Mouse (Mus musculus) embryonic facial prominence, embryonic 14.5 days (tissue): ENCODE measurements around the gene Krtap5-4. TPM values are rescaled to one million over a fixed set of nuclear protein-coding genes. Genes with fewer than 3 reads are reported as not detected.
A peak's percentile ranks its signal among the peaks of the same experiment; 100 is the strongest.
"Not testable (repeated sequence)": the region's sequence is repeated elsewhere in the genome, so short reads cannot be mapped to it uniquely, and the experiment has no call there.

Experiments used
- ATAC-seq: fragments of 200-750 bp; cut with Nextera tagmentation; 2 replicates; pipeline ENCODE4 v1.8.0; 2017; ENCODE audit warnings: low read depth, moderate number of reproducible peaks, moderate TSS enrichment
- DNase-seq: peaks from one replicate; pipeline ENCODE4 v3.0.0-alpha.2; 2015; ENCODE audit warnings: low spot score
- H3K27ac ChIP-seq: fragments of 300-500 bp; sonication (generic); replicated peaks from 2 replicates; pipeline ENCODE4 v1.5.1; 2014; ENCODE audit warnings: low read depth, mild to moderate bottlenecking, low read length, moderate library complexity
- H3K27me3 ChIP-seq: fragments of 300-500 bp; sonication (generic); replicated peaks from 2 replicates; pipeline ENCODE4 v1.6.1; 2014; ENCODE audit warnings: low read length; ENCODE audit not compliant: control insufficient read depth, insufficient read depth
- H3K36me3 ChIP-seq: fragments of 300-500 bp; sonication (generic); 2 replicates; pipeline ENCODE4 v1.6.1; 2014; ENCODE audit warnings: low read length, mixed read lengths; ENCODE audit not compliant: control insufficient read depth, insufficient read depth
- H3K4me1 ChIP-seq: fragments of 300-500 bp; sonication (generic); 2 replicates; pipeline ENCODE4 v1.6.1; 2014; ENCODE audit warnings: antibody characterized with exemption, low read length; ENCODE audit not compliant: control insufficient read depth, insufficient read depth
- H3K4me2 ChIP-seq: fragments of 300-500 bp; sonication (generic); 2 replicates; pipeline ENCODE4 v1.6.1; 2014; ENCODE audit warnings: low read depth, mild to moderate bottlenecking, low read length, moderate library complexity, mixed read lengths
- H3K4me3 ChIP-seq: fragments of 300-500 bp; sonication (generic); 2 replicates; pipeline ENCODE4 v1.5.1; 2014; ENCODE audit warnings: low read depth, mild to moderate bottlenecking, low read length
- H3K9ac ChIP-seq: fragments of 300-500 bp; sonication (generic); 2 replicates; pipeline ENCODE4 v1.6.1; 2014; ENCODE audit warnings: low read depth, mild to moderate bottlenecking, low read length, moderate library complexity, mixed read lengths
- H3K9me3 ChIP-seq: fragments of 300-500 bp; sonication (generic); 2 replicates; pipeline ENCODE4 v1.6.1; 2016; ENCODE audit warnings: low read length; ENCODE audit not compliant: control insufficient read depth
- WGBS: fragments of 180-500 bp; shearing (Covaris S2); extraction: QIAGEN DNeasy Blood & Tissue Kit; methylation state at CpG from one replicate; pipeline ENCODE4 v1.1.7; 2014; 5-methylcytosine and 5-hydroxymethylcytosine counted together
- polyA plus RNA-seq: library from polyadenylated mRNA; unstranded; fragments of >200 nt; fragmentation: Nextera tagmentation; extraction: Ambion mirVana; gene quantifications from 2 replicates; pipeline ENCODE4 v1.2.1, GENCODE M21; 2014

Krtap5-4 gene
- polyA plus RNA-seq: not detected in 2 replicates

GRCm38 (mm10) chr7:142303249-142303648 is at the start of gene Krtap5-4:
Gene Krtap5-4, plus strand, starts transcription at chr7:142303549.
- Histone ChIP-seq H3K27me3 (no peaks in the 10 kb centered on the region), H3K9me3 (no peaks in the 10 kb centered on the region), H3K4me1 (no peaks in the 10 kb centered on the region), H3K27ac (no peak within 1 kb of the TSS), H3K4me3 (no peak within 1 kb of the TSS), H3K4me2 (no peak within 1 kb of the TSS), H3K9ac (no peak within 1 kb of the TSS), H3K36me3 (no peaks in the 10 kb centered on the region)
- ATAC-seq (no peak), DNase-seq (no peak)
- WGBS: 61% methylated on average over 3 of the region's 3 CpGs

- H3K4me3 ChIP-seq: no peak overlapping the region
- H3K27me3 ChIP-seq: no peaks in the 10 kb centered on the region
- H3K36me3 ChIP-seq: no peaks in the 10 kb centered on the region
- no peak overlapping the region for H3K9ac ChIP-seq
- no peak overlapping the region for H3K27ac ChIP-seq
- WGBS: 0% methylated on average over 2 of the region's 2 CpGs
- H3K4me2 ChIP-seq: no peak overlapping the region
- DNase-seq (peak; percentile 29), ATAC-seq (no peak)
- no peaks in the 10 kb centered on the region for H3K9me3 ChIP-seq
- no peaks in the 10 kb centered on the region for H3K4me1 ChIP-seq
Observed at GRCm38 (mm10) chr7:142255517-142255916, 47.8 kb upstream of the Krtap5-4 start.

GRCm38 (mm10) chr7:142258254-142258653 is 45.1 kb upstream of the Krtap5-4 start, which contains the start of gene Gm2431:
Gene Gm2431, minus strand, starts transcription at chr7:142258354.
- H3K27me3 ChIP-seq, H3K9me3 ChIP-seq, H3K4me2 ChIP-seq, H3K4me3 ChIP-seq, H3K27ac ChIP-seq, DNase-seq, H3K9ac ChIP-seq, H3K4me1 ChIP-seq, H3K36me3 ChIP-seq, ATAC-seq: not testable (repeated sequence)
- WGBS: 69% methylated on average over 1 of the region's 1 CpGs

- not testable (repeated sequence) for H3K4me2 ChIP-seq, DNase-seq, H3K36me3 ChIP-seq, H3K4me1 ChIP-seq, ATAC-seq, H3K27me3 ChIP-seq, H3K9me3 ChIP-seq, H3K9ac ChIP-seq, H3K4me3 ChIP-seq, H3K27ac ChIP-seq
Observed at GRCm38 (mm10) chr7:142274263-142274662, 29.1 kb upstream of the Krtap5-4 start, which contains the start of gene Gm4559. Gene Gm4559, minus strand, starts transcription at chr7:142274363.

- not testable (repeated sequence) for H3K27ac ChIP-seq, H3K27me3 ChIP-seq, H3K4me2 ChIP-seq, H3K9ac ChIP-seq, H3K36me3 ChIP-seq, H3K9me3 ChIP-seq, H3K4me3 ChIP-seq, H3K4me1 ChIP-seq
- WGBS: 3% methylated on average over 3 of the region's 3 CpGs
- ATAC-seq (peak; percentile 75; the same call in 1 of the 2 replicates), DNase-seq (peak; percentile 72)
Observed at GRCm38 (mm10) chr7:142278183-142278582, 25.2 kb upstream of the Krtap5-4 start.

GRCm38 (mm10) chr7:142279291-142279690 is 24.1 kb upstream of the Krtap5-4 start:
- H3K4me1 ChIP-seq, DNase-seq, H3K9me3 ChIP-seq, ATAC-seq, H3K4me3 ChIP-seq, H3K4me2 ChIP-seq, H3K27ac ChIP-seq, H3K9ac ChIP-seq, H3K27me3 ChIP-seq, H3K36me3 ChIP-seq: not testable (repeated sequence)
- WGBS: 62% methylated on average over 1 of the region's 1 CpGs

- ATAC-seq, DNase-seq, H3K27ac ChIP-seq, H3K4me3 ChIP-seq, H3K9ac ChIP-seq, H3K4me1 ChIP-seq, H3K36me3 ChIP-seq, H3K27me3 ChIP-seq, H3K9me3 ChIP-seq, H3K4me2 ChIP-seq: not testable (repeated sequence)
- 52% methylated on average over 2 of the region's 2 CpGs for WGBS
Observed at GRCm38 (mm10) chr7:142282847-142283246, 20.5 kb upstream of the Krtap5-4 start.

- DNase-seq: peak; percentile 89
Observed at GRCm38 (mm10) chr7:142284023-142284591, 19.2 kb upstream of the Krtap5-4 start.

GRCm38 (mm10) chr7:142284615-142285080 is 18.7 kb upstream of the Krtap5-4 start:
- H3K27me3 ChIP-seq: peaks cover 6% of the 10 kb centered on the region; the same call in 1 of the 2 replicates
- peak overlapping the region; percentile 73 for H3K4me2 ChIP-seq
- H3K36me3 ChIP-seq: no peaks in the 10 kb centered on the region
- under 1% methylated on average over 19 of the region's 19 CpGs for WGBS
- ATAC-seq (peak; percentile 89), DNase-seq (peak; percentile 97)
- no peaks in the 10 kb centered on the region for H3K4me1 ChIP-seq
- H3K9ac ChIP-seq: peak overlapping the region; percentile 71
- peak overlapping the region; percentile 87 for H3K27ac ChIP-seq
- H3K9me3 ChIP-seq: no peaks in the 10 kb centered on the region
- peak overlapping the region; percentile 56 for H3K4me3 ChIP-seq

More at GRCm38 (mm10) chr7:142284023-142284591, 19.2 kb upstream of the Krtap5-4 start:
- H3K27ac ChIP-seq: peak overlapping the region; percentile 87
- no peaks in the 10 kb centered on the region for H3K36me3 ChIP-seq
- peak; percentile 85 for ATAC-seq
- no peaks in the 10 kb centered on the region for H3K4me1 ChIP-seq
- peak overlapping the region; percentile 56 for H3K4me3 ChIP-seq
- H3K9me3 ChIP-seq: no peaks in the 10 kb centered on the region
- WGBS: 0% methylated on average over 38 of the region's 38 CpGs
- peak overlapping the region; percentile 71 for H3K9ac ChIP-seq
- peak overlapping the region; percentile 73 for H3K4me2 ChIP-seq
- peaks cover 6% of the 10 kb centered on the region; the same call in 1 of the 2 replicates for H3K27me3 ChIP-seq
